Mouse (Mus musculus): Measurements from ENCODE around the gene C5ar2.
"Not testable (repeated sequence)": the region's sequence is repeated elsewhere in the genome, so short reads cannot be mapped to it uniquely, and the experiment has no call there.

C5ar2 gene

DNA sequence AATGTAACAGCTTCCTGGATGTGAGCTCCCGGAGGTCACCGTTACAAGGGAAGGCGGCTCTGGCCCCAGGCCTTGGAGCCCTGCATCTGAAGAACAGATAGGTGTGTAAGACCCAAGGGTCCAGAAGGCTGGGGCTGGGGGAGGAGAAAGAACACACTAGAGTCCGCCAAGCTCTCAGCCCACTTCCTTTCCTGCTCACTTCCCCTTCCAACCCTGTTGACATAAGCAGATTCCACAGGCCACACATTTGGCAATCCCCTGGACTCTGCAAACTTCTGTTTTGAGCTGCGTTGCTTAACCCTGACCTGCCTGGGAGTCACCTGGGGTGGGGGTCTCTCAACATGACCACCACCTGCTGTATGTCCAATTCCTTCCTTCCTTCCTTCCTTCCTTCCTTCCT is at the start of gene C5ar2:
Gene C5ar2, minus strand, starts transcription at position 88 of the 400 bp plus-strand sequence.
- DNase-seq (ENCODE audit: low read depth, low spot score) = no peak

GRCm38 (mm10) chr7:16287791-16288190 is 43.8 kb upstream of the C5ar2 start:
- DNase-seq (ENCODE audit: low read depth, low spot score) = no peak

GRCm38 (mm10) chr7:16287016-16287415 is 43.1 kb upstream of the C5ar2 start:
- DNase-seq (ENCODE audit: low read depth, low spot score) = no peak

DNA sequence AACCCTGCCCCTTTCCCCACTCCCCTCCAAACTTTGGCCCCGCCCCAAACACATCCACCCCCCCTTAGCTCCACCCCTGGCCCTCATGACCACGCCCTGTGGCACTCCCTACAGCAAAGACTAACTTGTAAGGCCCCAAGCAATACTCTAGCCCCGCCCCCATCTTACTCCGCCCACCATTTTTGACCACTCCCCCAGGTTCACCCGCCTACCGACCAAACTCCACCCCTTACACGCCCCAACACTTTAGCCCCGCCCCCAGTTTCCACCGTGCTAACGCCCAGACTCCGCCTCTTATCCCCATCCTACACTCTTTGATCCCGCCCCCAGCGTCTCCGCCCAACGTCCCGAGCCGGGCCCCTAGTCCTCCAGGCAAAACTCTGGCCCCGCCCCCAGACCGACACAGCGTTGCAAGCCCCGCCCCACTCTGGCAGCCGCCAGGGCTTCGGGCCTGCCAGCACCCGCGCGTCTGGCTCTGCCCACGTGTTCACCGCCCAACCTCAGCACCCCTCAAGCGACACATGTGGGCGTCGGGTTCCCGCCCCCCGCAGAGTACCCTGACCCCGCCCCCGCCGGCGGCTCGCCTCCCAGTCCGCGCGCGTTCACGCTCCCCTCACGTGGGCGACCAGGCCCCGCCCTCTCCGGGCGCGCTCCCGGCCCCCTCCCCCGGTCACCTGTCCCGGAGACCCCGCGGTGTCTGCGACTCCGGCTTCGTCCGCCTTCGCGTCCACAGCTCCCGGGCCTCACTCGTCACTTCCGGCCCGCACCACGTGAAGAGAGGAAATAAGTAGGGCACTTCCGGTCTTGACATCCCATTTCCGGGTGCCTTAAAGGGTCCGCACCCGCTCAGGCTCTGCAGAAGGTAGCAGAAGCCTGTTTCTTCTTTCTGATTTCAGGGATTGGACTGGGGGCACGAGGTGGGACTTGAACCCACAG is 42.3 kb upstream of the C5ar2 start, which contains the start of gene Ccdc9:
Gene Ccdc9, minus strand, starts transcription at position 770 of the 936 bp plus-strand sequence.
- DNase-seq (ENCODE audit: low read depth, low spot score) = peak; percentile 97

- peak; percentile 40 for DNase-seq (ENCODE audit: low read depth, low spot score)
These were observed 41.6 kb upstream of the C5ar2 start for GRCm38 (mm10) chr7:16285450-16286025.

DNA sequence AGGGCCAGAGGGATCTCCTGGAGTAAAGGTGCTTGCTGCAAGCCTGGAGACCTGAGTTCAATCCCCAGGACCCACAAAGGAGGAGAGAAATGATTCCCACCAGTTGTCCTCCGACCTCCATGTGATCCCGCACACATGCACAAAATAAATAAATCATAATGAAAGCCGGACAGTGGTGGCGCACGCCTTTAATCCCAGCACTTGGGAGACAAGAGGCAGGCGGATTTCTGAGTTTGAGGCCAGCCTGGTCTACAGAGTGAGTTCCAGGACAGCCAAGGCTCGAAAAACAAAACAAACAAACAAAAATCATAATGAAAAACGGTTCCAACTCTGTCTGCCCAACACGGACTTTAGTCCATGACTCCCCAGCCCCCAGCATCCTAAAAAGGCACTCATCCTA is 41.0 kb upstream of the C5ar2 start:
- no peak for DNase-seq (ENCODE audit: low read depth, low spot score)

- DNase-seq (ENCODE audit: low read depth, low spot score) = no peak
These were observed 40.0 kb upstream of the C5ar2 start for GRCm38 (mm10) chr7:16284001-16284400.

- DNase-seq (ENCODE audit: low read depth, low spot score) = no peak
These were observed 38.4 kb upstream of the C5ar2 start for GRCm38 (mm10) chr7:16282334-16282733.

DNA sequence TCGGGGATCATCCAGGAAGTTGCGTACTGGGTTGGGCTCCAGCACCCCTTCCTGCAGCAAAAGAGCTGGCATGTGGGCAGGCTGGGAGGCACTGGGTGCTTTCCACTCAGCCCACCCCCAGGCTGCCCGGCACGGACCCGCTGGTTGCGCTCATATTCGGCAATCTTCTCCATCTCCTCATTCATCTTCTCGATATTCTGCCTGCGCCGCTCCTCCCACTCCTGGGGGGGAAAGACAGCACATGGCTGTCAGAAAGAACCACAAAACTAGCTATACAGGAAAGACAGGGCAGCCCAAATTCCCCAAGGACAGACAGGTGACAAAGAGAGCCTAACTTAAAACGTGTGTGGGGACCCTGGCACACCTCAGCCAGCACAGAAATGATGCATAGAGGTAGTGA is 36.8 kb upstream of the C5ar2 start:
- DNase-seq (ENCODE audit: low read depth, low spot score) = no peak

GRCm38 (mm10) chr7:16274922-16275890 is 31.3 kb upstream of the C5ar2 start:
- no peak for DNase-seq (ENCODE audit: low read depth, low spot score)

DNA sequence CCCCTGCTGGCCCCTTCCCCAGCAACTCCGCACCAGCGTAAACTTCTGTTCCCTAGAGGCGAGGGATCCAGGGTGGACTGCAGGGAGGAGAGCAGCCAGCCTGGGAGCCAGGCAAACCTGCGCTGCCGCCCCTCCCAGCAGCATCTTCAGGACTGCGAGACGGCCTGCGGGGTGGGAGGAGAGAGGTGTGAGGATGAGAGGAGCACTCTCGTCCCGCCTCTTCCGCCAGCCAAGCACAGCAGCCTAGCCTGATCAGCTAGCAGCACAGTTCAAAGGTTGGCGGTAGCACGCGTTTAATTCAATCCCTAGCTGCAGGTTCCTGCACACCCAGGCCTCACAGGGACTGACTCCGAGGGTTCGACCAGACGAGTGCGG is 29.8 kb upstream of the C5ar2 start:
- peak; percentile 72 for DNase-seq (ENCODE audit: low read depth, low spot score)

- peak; percentile 88 for DNase-seq (ENCODE audit: low read depth, low spot score)
These were observed 29.3 kb upstream of the C5ar2 start, which contains the start of gene Inafm1 for GRCm38 (mm10) chr7:16273081-16273765. Inafm1 (minus strand) TSS chr7:16273617.

DNA sequence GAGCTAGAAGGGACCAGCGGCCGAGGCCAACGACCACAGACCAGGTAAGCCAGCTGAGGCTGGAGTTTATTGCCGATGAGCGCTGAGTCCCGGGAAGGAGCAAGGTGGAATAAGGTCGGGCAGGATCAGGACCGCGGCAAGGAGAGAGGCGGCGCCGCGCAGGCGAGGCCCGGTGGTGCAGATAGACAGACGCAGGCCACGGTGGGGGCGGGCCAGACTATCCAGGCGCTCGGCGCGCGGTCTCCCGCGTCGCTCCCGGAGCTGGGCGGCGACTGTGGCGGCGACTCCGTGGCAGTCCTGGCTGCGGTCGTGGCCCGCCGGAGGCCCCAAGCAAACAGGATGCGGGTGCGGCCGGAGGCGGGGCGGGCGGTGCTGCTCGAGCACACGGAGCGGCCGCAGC is 28.7 kb upstream of the C5ar2 start:
- no peak for DNase-seq (ENCODE audit: low read depth, low spot score)

DNA sequence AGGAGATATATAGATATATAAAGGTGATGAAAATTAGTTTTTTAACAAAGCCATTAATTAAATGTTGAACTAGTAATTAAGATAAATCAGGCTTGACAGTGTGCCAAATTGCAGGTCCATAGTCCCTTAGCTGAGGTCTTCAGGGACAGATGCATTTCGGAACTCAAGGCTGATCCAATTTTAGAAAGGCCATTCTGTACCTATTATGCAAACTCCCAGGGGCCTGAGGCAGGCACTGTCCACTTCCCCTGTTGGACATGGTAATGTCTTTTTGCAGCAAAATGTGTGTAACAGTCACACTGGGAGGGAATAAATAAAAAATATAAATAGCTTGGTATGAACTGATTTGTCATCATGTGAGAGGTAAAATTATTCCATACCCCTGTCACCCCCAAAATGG is 27.2 kb upstream of the C5ar2 start:
- no peak for DNase-seq (ENCODE audit: low read depth, low spot score)

- DNase-seq (ENCODE audit: low read depth, low spot score) = not testable (repeated sequence)
These were observed 22.6 kb upstream of the C5ar2 start for GRCm38 (mm10) chr7:16266593-16266992.

DNA sequence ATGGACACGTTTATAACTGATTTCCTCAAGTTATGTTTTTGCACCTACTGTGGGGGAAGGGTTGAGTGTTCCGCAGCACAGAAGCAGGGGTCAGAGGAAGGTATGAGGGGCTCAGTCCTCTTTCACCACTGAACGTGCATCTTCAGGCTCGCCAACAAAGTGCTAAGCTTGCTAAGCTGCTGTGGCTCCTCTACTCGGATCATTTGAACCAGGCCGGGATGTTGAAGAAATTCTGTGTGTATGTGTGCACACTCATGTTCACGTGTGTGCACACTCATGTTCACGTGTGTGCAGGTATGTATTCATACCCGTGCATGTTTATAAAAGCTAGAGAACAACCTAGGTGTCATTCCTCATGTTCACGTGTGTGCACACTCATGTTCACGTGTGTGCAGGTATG is 21.9 kb upstream of the C5ar2 start:
- DNase-seq (ENCODE audit: low read depth, low spot score) = no peak

DNA sequence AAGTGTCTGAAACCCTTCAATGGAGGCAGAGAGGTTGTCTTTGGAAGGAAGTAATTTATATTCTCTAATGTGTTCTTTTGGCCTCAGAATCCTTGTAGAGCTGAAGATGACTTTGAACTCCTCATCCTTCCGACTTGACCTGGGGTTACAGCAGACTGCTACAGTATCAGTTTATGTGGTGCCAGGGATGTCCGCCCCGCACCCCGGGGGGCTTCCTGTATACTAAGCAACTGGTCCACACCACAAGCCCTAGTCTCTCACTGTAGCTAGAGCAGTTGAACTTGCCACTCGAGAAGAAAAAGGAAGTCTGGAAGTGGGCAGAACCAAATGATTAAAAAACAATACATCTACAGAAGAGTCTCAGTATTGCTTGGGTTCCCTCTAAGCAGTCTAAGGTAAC is 19.9 kb upstream of the C5ar2 start:
- DNase-seq (ENCODE audit: low read depth, low spot score) = no peak

DNA sequence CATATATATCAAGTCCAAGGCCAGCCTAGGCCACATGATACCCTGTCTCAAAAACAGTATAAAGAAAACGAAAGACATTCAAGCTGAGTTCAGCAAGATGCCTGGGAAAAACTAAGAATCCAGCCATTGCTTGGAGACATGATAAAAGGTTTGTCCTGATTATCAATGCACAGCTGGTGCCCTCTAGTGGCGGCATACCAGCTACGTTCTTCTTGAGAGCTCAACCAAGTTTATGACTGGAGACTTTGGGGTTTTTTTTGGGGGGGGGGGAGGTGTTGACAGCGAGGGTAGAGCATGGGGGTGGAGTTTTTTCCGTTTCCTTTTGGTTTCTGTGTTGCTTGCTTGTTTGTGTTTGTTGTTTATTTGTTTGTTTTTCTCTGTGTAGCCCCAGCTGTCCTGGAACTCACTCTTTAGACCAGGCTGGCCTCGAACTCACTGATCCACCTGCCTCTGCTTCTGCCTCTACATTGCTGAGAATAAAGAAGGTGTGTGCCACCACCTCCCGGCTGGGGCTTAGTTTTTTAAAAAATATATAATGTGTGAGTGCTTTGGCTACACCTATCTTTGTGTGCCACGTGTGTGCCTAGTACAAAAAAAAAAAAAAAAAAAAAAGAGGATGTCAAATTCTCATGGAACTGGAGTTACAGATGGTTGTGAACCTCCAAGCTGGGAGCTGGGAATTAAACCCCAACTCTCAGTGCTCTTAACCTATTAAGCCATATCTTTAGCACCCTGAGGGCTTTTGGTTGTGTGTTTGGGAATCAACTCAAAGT is 19.2 kb upstream of the C5ar2 start:
- DNase-seq (ENCODE audit: low read depth, low spot score) = peak; percentile 66

DNA sequence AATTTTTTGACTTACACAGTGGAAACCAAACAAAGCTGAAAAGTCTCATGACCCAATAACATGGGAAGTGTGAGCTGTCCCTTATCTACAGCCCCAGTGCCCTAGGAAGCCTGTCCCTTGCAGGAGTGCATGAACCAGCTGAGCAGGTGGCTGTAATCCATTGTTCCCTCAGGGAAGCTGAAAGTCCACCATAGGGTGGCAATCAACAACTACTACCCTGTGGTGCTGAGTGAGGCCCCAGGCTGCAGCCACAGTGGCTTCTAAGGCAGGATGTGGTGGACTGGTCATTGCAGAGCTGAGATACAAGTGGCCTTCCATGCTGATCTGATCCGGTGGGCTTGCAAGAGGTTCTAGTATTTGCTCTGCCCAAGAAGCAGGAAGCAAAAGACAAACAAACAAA is 17.1 kb upstream of the C5ar2 start:
- DNase-seq (ENCODE audit: low read depth, low spot score) = no peak

GRCm38 (mm10) chr7:16259110-16259590 is 15.2 kb upstream of the C5ar2 start, which contains the start of gene C5ar1:
C5ar1 (minus strand) TSS chr7:16259540.
- no peak for DNase-seq (ENCODE audit: low read depth, low spot score)
